8 mouse cellular contexts compared by ENCODE assay signal in the genomic region with DNA sequence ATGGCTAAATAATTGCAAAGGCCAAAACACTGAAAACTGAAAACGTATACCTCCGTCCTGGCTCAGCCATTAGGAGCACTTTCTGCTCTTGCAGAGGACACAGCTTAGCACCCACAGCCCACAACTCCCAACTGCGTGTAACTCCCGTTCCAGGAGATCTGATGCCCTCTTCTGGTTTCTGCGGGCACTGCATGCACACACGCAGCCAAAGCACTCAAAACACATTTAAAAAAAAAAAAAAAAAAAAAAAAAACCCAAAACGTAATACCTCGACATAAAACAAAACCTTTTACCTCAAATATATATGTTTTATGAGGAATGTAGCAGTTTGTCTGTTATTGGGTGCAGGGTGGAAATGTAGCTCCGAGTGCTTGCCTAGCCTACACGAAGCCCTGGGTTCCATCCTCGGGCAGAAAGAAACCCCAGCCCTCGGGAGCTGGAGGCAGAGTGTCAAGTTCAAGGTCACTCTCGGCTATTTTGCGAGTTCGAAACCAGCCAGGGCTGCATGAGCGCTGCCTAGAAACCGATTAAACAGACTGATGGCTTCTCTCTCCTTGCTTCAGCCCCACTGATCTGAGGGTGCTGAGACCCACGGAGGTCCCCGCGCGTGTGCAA. TPM values are rescaled to one million over a fixed set of nuclear protein-coding genes. Genes with fewer than 3 reads are reported as not detected.
DNase-seq lines count a peak whose midpoint lies in the region; ATAC-seq and TF ChIP-seq lines count a peak whose summit lies in the region.

No protein-coding gene starts in this region.

- peak overlapping the region; percentile 69 for H3K27ac ChIP-seq in heart, embryonic 12.5 days (ENCODE audit: poor library complexity, severe bottlenecking)
- H3K27ac ChIP-seq in kidney, postnatal 0 days = peak overlapping the region; percentile 95
- peak overlapping the region; percentile 80 for H3K27ac ChIP-seq in liver, embryonic 11.5 days (ENCODE audit: low read depth, low read length)
- peak overlapping the region; percentile 58 for H3K27ac ChIP-seq in stomach, embryonic 14.5 days (ENCODE audit: low read length)

- peak overlapping the region; percentile 73 for H3K9ac ChIP-seq in heart, embryonic 12.5 days
- H3K9ac ChIP-seq in kidney, postnatal 0 days (ENCODE audit: low read depth, low read length) = peak overlapping the region; percentile 85
- peak overlapping the region; percentile 74 for H3K9ac ChIP-seq in liver, embryonic 11.5 days (ENCODE audit: low read depth, low read length)
- H3K9ac ChIP-seq in stomach, embryonic 14.5 days (replicated peaks; ENCODE audit: low read depth, low read length) = peak overlapping the region; percentile 67

- ATAC-seq in erythroblast, adult 5-6 weeks (replicated peaks; ENCODE audit: low FRiP score, poor library complexity, severe bottlenecking) = peak; percentile 56
- ATAC-seq in heart, embryonic 12.5 days (ENCODE audit: insufficient number of reproducible peaks, low FRiP score) = peak; percentile 39
- ATAC-seq in kidney, postnatal 0 days (replicated peaks; ENCODE audit: low FRiP score, low read depth) = peak; percentile 12; the same call in 1 of the 2 replicates
- ATAC-seq in liver, embryonic 11.5 days (replicated peaks; ENCODE audit: low FRiP score) = peak; percentile 25
- ATAC-seq in stomach, embryonic 14.5 days (ENCODE audit: insufficient number of reproducible peaks, insufficient read depth, low FRiP score, low read depth) = no peak; the same call in 1 of the 2 replicates

- DNase-seq in B cell, adult 2 months = peak; percentile 88 to 91
- peak; percentile 96 for DNase-seq in brain, adult 2 months (ENCODE audit: low read depth, low spot score)
- DNase-seq in kidney, postnatal 0 days (ENCODE audit: low spot score) = peak; percentile 82
- DNase-seq in liver, embryonic 11.5 days (ENCODE audit: low spot score) = peak; percentile 76
- DNase-seq in naive thymus-derived CD4-positive, alpha-beta T cell, adult 2 months (ENCODE audit: low read depth) = peak; percentile 95

- TF ChIP-seq CTCF in kidney, postnatal 0 days (IDR thresholded peaks at IDR 0.05; ENCODE audit: low read depth) = peak; percentile 85

- H3K27me3 ChIP-seq in heart, embryonic 12.5 days (replicated peaks) = no peaks in the 10 kb centered on the region
- H3K27me3 ChIP-seq in kidney, postnatal 0 days (ENCODE audit: insufficient read depth, low read length) = no peaks in the 10 kb centered on the region
- H3K27me3 ChIP-seq in liver, embryonic 11.5 days (replicated peaks; ENCODE audit: control insufficient read depth, insufficient read depth, low read length) = no peaks in the 10 kb centered on the region
- no peaks in the 10 kb centered on the region for H3K27me3 ChIP-seq in stomach, embryonic 14.5 days (ENCODE audit: control insufficient read depth, insufficient read depth, low read length)

- H3K4me2 ChIP-seq in heart, embryonic 12.5 days = peak overlapping the region; percentile 73
- H3K4me2 ChIP-seq in kidney, postnatal 0 days (ENCODE audit: low read length) = peak overlapping the region; percentile 80
- H3K4me2 ChIP-seq in liver, embryonic 11.5 days = peak overlapping the region; percentile 93
- H3K4me2 ChIP-seq in stomach, embryonic 14.5 days (replicated peaks; ENCODE audit: low read depth, low read length) = peak overlapping the region; percentile 63

- H3K4me1 ChIP-seq in heart, embryonic 12.5 days (replicated peaks) = peaks cover 9% of the 10 kb centered on the region; the same call in 1 of the 2 replicates
- H3K4me1 ChIP-seq in kidney, postnatal 0 days (replicated peaks; ENCODE audit: insufficient read depth, low read length) = no peaks in the 10 kb centered on the region
- no peaks in the 10 kb centered on the region; the same call in 1 of the 2 replicates for H3K4me1 ChIP-seq in liver, embryonic 11.5 days (replicated peaks; ENCODE audit: control insufficient read depth, insufficient read depth, low read length)
- H3K4me1 ChIP-seq in stomach, embryonic 14.5 days (ENCODE audit: control insufficient read depth, insufficient read depth, low read length) = peaks cover 8% of the 10 kb centered on the region; the same call in 1 of the 2 replicates

- H3K4me3 ChIP-seq in heart, embryonic 12.5 days = peak overlapping the region; percentile 84
- H3K4me3 ChIP-seq in kidney, postnatal 0 days (replicated peaks; ENCODE audit: low read depth, low read length) = peak overlapping the region; percentile 94
- H3K4me3 ChIP-seq in liver, embryonic 11.5 days (ENCODE audit: low read depth, low read length) = peak overlapping the region; percentile 98
- peak overlapping the region; percentile 94 for H3K4me3 ChIP-seq in stomach, embryonic 14.5 days (ENCODE audit: low read depth, low read length)

- no peaks in the 10 kb centered on the region for H3K9me3 ChIP-seq in heart, embryonic 12.5 days (replicated peaks)
- no peaks in the 10 kb centered on the region for H3K9me3 ChIP-seq in kidney, postnatal 0 days (replicated peaks; ENCODE audit: low read length)
- no peaks in the 10 kb centered on the region for H3K9me3 ChIP-seq in liver, embryonic 11.5 days (ENCODE audit: control insufficient read depth, low read length)
- H3K9me3 ChIP-seq in stomach, embryonic 14.5 days (ENCODE audit: control insufficient read depth, low read depth, low read length) = no peaks in the 10 kb centered on the region

- H3K36me3 ChIP-seq in heart, embryonic 12.5 days = peaks cover 19% of the 10 kb centered on the region
- peaks cover 10% of the 10 kb centered on the region; the same call in 1 of the 2 replicates for H3K36me3 ChIP-seq in kidney, postnatal 0 days (ENCODE audit: insufficient read depth, low read length)
- peaks cover 7% of the 10 kb centered on the region for H3K36me3 ChIP-seq in liver, embryonic 11.5 days (ENCODE audit: control insufficient read depth, insufficient read depth, low read length)
- H3K36me3 ChIP-seq in stomach, embryonic 14.5 days (ENCODE audit: control insufficient read depth, insufficient read depth, low read length) = peaks cover 15% of the 10 kb centered on the region

- 3% methylated on average over 21 of the region's 21 CpGs for WGBS in heart, embryonic 12.5 days
- 2% methylated on average over 21 of the region's 21 CpGs for WGBS in kidney, postnatal 0 days
- 2% methylated on average over 21 of the region's 21 CpGs for WGBS in liver, embryonic 11.5 days
- WGBS in stomach, embryonic 14.5 days = 4% methylated on average over 21 of the region's 21 CpGs

RNA-seq across cellular contexts. Expression of gene Edrf1, which starts 0.5 kb away (rescaled TPM):
- total RNA-seq in erythroblast, adult 5-6 weeks (2015; ENCODE audit: low replicate concordance) = 8.1 and 18.0 TPM in 2 replicates
- total RNA-seq in erythroblast, adult 5-6 weeks (2017; ENCODE audit: low replicate concordance) = 14.1 and 23.1 TPM in 2 replicates
- 14.9 and 16.3 TPM in 2 replicates for polyA plus RNA-seq in heart, embryonic 12.5 days (2016; fragmentation: Nextera tagmentation; extraction: Ambion mirVana)
- polyA plus RNA-seq in kidney, postnatal 0 days (2015; fragmentation: Nextera tagmentation; extraction: Ambion mirVana) = 14.3 and 15.4 TPM in 2 replicates
- 23.0 and 24.4 TPM in 2 replicates for polyA plus RNA-seq in liver, embryonic 11.5 days (2014; fragmentation: Nextera tagmentation; extraction: Ambion mirVana)
- 21.7 and 25.5 TPM in 2 replicates for polyA plus RNA-seq in stomach, embryonic 14.5 days (2014; fragmentation: Nextera tagmentation; extraction: Ambion mirVana)

RNA-seq across cellular contexts. Expression of gene Tex36, which starts 34.9 kb away (rescaled TPM):
- not detected in 2 replicates for total RNA-seq in erythroblast, adult 5-6 weeks (2015; ENCODE audit: low replicate concordance)
- total RNA-seq in erythroblast, adult 5-6 weeks (2017; ENCODE audit: low replicate concordance) = not detected in 2 replicates
- polyA plus RNA-seq in heart, embryonic 12.5 days (2016; fragmentation: Nextera tagmentation; extraction: Ambion mirVana) = not detected in 2 replicates
- 0.32 TPM in 1 of 2 replicates, not detected in the other for polyA plus RNA-seq in kidney, postnatal 0 days (2015; fragmentation: Nextera tagmentation; extraction: Ambion mirVana)
- polyA plus RNA-seq in liver, embryonic 11.5 days (2014; fragmentation: Nextera tagmentation; extraction: Ambion mirVana) = not detected in 2 replicates
- not detected in 2 replicates for polyA plus RNA-seq in stomach, embryonic 14.5 days (2014; fragmentation: Nextera tagmentation; extraction: Ambion mirVana)

RNA-seq across cellular contexts. Expression of gene Mmp21, which starts 43.0 kb away (rescaled TPM):
- 0.38 and 1.0 TPM in 2 replicates for total RNA-seq in erythroblast, adult 5-6 weeks (2015; ENCODE audit: low replicate concordance)
- 2.1 and 3.8 TPM in 2 replicates for total RNA-seq in erythroblast, adult 5-6 weeks (2017; ENCODE audit: low replicate concordance)
- 0.09 TPM in 1 of 2 replicates, not detected in the other for polyA plus RNA-seq in heart, embryonic 12.5 days (2016; fragmentation: Nextera tagmentation; extraction: Ambion mirVana)
- not detected in 2 replicates for polyA plus RNA-seq in kidney, postnatal 0 days (2015; fragmentation: Nextera tagmentation; extraction: Ambion mirVana)
- 0.13 TPM in 1 of 2 replicates, not detected in the other for polyA plus RNA-seq in liver, embryonic 11.5 days (2014; fragmentation: Nextera tagmentation; extraction: Ambion mirVana)
- 0.13 TPM in 1 of 2 replicates, not detected in the other for polyA plus RNA-seq in stomach, embryonic 14.5 days (2014; fragmentation: Nextera tagmentation; extraction: Ambion mirVana)
